Mouse (Mus musculus): ENCODE data around the gene Celf3.
A peak's percentile ranks its signal among the peaks of the same experiment; 100 is the strongest.

Celf3 gene

GRCm38 (mm10) chr3:94477981-94478422, at the start of gene Celf3:
Gene Celf3 (plus strand): TSS chr3:94478295.
- DNase-seq (ENCODE audit: low spot score in 2 of 2), result no peak

DNA sequence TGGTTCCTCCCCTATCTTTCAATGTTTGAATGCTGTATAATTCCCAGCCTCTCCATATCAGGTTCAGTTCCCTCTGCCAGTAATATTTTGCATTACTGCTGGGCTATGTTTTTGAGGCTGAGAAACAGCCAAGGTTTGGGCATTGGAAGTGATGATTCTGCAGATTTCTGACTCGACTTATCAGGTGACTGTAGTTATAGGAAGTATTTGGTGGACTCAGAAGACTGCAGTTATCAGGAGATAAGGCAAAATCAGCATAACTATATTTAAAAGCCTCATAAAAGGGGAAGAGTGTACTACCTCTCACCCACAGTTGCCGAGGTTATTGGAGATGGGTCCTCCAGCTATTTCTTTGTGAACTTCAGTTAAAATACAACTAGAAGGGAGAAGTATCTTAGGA, 47.1 kb upstream of the Celf3 start:
- no peak for DNase-seq (ENCODE audit: low spot score in 2 of 2)

GRCm38 (mm10) chr3:94434305-94434704, 43.8 kb upstream of the Celf3 start:
- DNase-seq (ENCODE audit: low spot score in 2 of 2), result no peak

DNA sequence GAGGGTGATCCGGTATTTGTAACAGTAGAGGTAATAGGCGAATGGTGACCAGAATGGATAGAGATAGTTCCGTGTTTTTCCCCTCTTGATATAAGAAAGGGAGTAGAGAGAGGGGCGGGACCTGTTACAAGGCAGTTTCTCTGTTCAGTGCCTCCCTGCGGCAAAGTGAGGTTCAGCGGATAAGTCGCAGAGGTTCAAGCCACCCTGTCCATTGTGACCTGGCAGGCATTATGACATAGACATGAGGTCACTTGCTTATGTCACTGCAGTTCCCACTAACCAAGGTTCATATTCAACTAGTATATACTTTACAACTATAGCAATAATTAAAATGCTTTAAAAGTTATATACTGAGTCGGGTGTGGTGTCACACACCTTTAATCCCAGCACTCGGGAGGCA, 41.7 kb upstream of the Celf3 start:
- DNase-seq (ENCODE audit: low spot score in 2 of 2), result no peak

- DNase-seq (ENCODE audit: low spot score in 2 of 2), result no peak
Observed at GRCm38 (mm10) chr3:94441182-94441581, 36.9 kb upstream of the Celf3 start.

DNA sequence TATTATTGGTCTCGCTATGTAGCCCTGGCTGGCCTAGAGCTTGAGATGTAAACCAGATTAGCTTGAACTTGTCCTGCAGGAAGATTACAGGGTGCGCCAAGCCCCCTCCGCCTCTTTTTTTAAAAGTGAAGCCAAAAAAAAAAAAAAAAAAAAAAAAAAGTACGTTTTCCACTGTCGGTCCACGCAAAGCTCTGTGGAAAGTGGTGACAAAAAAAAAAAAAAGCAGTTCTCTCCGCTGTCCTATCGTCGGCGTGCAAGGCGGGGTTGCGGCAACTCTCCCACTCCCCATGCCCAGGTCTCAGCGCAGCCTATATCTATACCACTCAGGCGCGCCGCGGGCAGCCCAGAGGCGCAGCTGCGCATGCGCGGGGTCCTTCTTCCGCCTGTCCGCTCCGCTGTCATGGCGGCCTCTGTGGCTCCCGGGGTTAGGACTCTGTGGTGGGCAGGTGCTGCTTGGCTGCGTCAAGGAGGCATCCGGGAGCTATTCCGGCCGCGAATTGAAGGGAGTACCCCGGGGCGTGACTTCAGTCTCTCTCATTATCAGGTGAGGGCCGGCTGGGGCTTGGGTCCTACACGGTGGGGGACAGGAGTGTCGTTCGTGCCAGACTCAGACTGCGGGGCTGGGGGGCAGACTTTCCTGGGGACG, 35.0 kb upstream of the Celf3 start, which contains the start of gene Mrpl9:
Gene Mrpl9, plus strand, starts transcription at position 368 of the 646 bp plus-strand sequence.
- peak; percentile 92 for DNase-seq (ENCODE audit: low spot score in 2 of 2)

DNA sequence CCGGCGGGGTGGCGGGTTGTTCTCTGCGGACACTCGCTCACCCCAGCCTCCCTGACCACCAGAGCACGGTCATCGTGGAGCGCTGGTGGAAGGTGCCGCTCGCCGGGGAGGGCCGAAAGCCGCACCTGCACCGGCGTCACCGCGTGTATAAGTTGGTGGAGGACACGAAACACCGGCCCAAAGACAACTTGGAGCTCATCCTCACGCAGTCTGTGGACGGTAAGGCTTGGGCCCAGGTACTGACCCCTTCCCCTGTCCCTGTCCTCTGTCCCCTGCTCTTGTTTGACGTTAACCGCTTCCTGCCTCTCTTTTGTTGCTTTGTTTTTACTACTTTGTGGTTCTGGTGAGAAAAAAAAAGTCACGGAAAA, 34.5 kb upstream of the Celf3 start, which contains the start of gene Oaz3:
Gene Oaz3, minus strand, starts transcription at position 319 of the 368 bp plus-strand sequence.
- no peak for DNase-seq (ENCODE audit: low spot score in 2 of 2)

DNA sequence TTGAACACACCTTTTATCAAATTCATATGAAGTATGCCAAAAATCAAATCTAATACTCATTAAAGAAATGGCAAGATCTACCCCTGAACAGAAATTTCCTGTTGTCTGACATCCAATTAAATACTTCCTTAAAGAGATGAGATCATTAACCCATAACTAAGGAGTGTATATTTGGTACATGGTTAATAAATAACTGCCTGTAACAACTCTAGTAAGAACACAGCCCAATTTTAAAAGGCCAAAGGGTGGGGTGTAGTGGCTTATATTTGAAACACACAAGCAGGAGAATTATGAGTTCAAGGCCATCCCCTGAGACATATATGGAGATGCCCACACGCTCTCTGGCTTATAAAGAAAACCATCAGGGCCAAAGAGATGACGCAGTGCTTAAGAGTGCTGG, 28.7 kb upstream of the Celf3 start:
- no peak for DNase-seq (ENCODE audit: low spot score in 2 of 2)

DNA sequence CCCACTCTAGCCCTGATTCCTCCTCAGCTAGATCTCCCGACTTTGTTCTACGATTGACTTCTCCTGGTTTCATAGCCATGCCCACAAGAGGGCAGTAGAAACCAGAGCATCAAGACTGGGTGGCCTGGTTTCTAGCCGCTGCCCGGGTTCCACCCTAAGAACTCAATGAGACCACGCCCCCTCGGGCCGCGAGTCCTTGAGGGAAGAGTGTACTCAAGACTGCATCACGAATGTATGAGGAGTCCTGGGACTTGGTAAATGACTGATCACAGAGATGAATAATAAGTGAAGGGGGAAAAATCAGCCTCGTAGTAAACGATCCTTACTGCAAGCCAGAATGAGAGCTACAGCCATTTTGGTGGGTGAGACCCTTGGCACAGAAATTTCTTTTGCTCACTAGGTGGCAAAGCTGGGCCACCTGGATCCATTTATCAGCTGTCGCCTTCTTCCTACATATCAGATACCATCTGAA, 21.5 kb upstream of the Celf3 start:
- DNase-seq (ENCODE audit: low spot score in 2 of 2), result peak; percentile 49 to 65

GRCm38 (mm10) chr3:94457055-94457454, 21.0 kb upstream of the Celf3 start:
- DNase-seq (ENCODE audit: low spot score in 2 of 2), result no peak

GRCm38 (mm10) chr3:94459834-94460233, 18.3 kb upstream of the Celf3 start:
- no peak for DNase-seq (ENCODE audit: low spot score in 2 of 2)

- DNase-seq (ENCODE audit: low spot score in 2 of 2), result no peak
Observed at GRCm38 (mm10) chr3:94463926-94464578, 14.0 kb upstream of the Celf3 start.

GRCm38 (mm10) chr3:94465632-94466430, 12.3 kb upstream of the Celf3 start:
- no peak for DNase-seq (ENCODE audit: low spot score in 2 of 2)

DNA sequence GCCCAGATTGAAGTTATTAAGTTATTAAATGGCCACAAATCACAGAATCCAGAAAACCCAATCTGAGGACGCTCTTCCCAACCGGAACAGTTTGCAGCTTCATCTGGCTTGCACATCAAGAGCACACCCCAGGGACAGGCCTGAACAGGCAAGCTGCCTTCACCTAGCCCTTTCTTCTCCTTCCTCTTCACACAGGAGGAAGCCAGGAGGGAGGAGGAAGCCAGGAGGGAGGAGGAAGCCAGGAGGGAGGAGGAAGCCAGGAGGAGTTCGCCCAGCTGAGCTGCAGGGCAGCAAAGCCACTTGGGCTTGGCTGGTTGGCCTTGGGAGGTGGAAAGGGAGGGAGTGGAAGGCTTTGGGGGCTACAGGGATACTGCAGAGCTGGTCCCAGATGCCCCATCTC, 9.2 kb upstream of the Celf3 start:
- DNase-seq (ENCODE audit: low spot score in 2 of 2), result no peak

- peak; percentile 17 to 24 for DNase-seq (ENCODE audit: low spot score in 2 of 2)
Observed at GRCm38 (mm10) chr3:94472447-94473114, 5.5 kb upstream of the Celf3 start.

GRCm38 (mm10) chr3:94473115-94473505, 5.0 kb upstream of the Celf3 start:
- DNase-seq (ENCODE audit: low spot score in 2 of 2), result peak in 1 of 2 experiments; percentile 6

- no peak for DNase-seq (ENCODE audit: low spot score in 2 of 2)
Observed at GRCm38 (mm10) chr3:94473567-94474232, 4.4 kb upstream of the Celf3 start.

GRCm38 (mm10) chr3:94476301-94477035, 1.6 kb upstream of the Celf3 start:
- no peak for DNase-seq (ENCODE audit: low spot score in 2 of 2)

DNA sequence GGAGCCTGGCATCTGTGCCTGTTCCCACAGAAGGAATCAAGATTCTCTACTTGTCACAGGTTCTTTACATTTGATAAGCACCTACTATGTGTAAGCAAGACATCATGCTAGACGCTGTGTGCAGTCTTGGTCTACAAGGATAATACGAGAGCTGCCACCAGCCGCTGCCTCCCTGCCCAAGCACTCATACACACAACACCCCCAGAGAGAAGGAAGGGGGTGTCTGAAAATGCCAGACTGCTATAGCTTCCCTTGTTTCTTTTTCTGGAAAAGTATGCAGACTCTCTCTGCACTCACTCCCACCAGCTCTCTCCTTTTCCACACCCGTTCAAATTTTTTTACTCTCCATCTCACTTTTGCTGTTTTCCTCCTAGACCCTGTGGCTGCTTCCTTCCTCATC, 651 bp upstream of the Celf3 start:
- no peak for DNase-seq (ENCODE audit: low spot score in 2 of 2)

GRCm38 (mm10) chr3:94478591-94479169, 585 bp downstream of the Celf3 start:
- no peak for DNase-seq (ENCODE audit: low spot score in 2 of 2)

Data from heart, adult 9 months (tissue).